Mouse (Mus musculus) olfactory bulb, adult 2 months (tissue): ENCODE measurements around the gene P3h4. TPM values are rescaled to one million over a fixed set of nuclear protein-coding genes. Genes with fewer than 3 reads are reported as not detected.

Source experiments
- H3K27ac ChIP-seq: fragments of 200-500 bp; 2 replicates; pipeline ENCODE4 v1.5.1; 2012; ENCODE audit warnings: low read depth, low read length; ENCODE audit not compliant: insufficient read depth
- H3K4me1 ChIP-seq: fragments of 200-500 bp; 2 replicates; pipeline ENCODE4 v1.6.1; 2012; ENCODE audit warnings: low read length; ENCODE audit not compliant: control insufficient read depth, insufficient read depth
- H3K4me3 ChIP-seq: fragments of 200-500 bp; 2 replicates; pipeline ENCODE4 v1.5.1; 2012; ENCODE audit warnings: mild to moderate bottlenecking, low read depth, low read length, moderate library complexity; ENCODE audit not compliant: insufficient read depth
- CTCF ChIP-seq: fragments of 200-500 bp; IDR thresholded peaks from 2 replicates; pipeline ENCODE4 v1.5.1; 2012; ENCODE audit warnings: low read depth, mild to moderate bottlenecking, low read length, moderate library complexity; ENCODE audit not compliant: insufficient read depth
- POLR2A ChIP-seq: fragments of 200-500 bp; IDR thresholded peaks from 2 replicates; pipeline ENCODE4 v1.6.1; 2012; ENCODE audit warnings: mild to moderate bottlenecking, low read depth, low read length, moderate library complexity; ENCODE audit not compliant: insufficient read depth
- WGBS: fragments of 180-500 bp; shearing (Covaris S2); methylation state at CpG from one replicate; pipeline ENCODE4 v1.1.7; 2018; 5-methylcytosine and 5-hydroxymethylcytosine counted together
- polyA plus RNA-seq: library from polyadenylated mRNA; stranded (reverse); fragments of >200 nt; gene quantifications from 2 replicates; pipeline ENCODE4 v1.2.4, GENCODE M21; 2012; ENCODE audit warnings: low replicate concordance; ENCODE audit not compliant: missing spikeins, insufficient read depth, insufficient read length

The P3h4 gene
- polyA plus RNA-seq: not detected in 2 replicates

DNA sequence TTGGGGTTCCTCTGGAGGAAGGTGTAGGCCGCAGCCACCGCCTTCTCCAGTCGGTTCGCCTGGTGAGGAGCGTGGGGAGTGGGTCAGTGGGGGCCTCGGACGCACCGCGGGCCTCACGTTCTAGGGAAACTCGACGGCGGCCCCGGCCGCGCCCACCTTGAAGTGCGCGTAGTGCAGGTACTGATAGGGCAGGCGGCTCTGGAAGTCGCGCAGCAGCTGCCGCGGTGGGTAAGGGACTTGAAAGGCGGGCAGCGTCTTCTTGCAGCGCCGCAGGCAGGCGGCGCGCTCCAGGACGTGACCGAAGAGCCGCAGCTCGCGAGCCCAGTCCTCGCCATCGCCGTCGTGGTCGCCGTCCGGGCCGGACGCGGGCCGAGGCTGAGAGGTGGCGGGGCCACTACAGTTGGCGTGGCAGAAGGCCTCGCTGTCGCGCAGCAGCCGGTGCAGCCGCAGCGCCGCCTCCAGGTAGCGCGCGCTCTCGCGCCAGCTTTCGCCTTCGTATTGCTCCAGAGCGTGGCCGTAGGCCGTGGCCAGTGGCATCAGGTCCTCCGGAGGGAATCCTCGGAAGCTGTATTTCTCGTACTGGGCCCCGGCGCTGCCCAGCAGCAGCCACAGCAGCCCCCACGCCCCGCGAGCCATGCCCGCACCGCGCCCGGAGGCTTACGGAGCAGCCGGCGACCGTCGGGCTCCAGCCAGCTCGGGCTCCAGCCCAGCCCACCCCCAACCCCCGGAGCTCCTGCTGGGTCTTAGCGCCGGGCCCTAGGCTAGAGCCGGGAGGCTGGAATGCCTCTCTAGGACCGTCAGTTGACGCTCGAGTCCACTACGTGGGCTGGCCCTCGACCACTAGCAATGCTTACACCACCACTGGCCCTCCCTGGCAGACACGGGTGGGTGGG lies at the start of gene P3h4:
P3h4 (minus strand) TSS at position 816 of the 893 bp plus-strand sequence.
- Histone ChIP-seq H3K4me1 (peaks cover 38% of the 10 kb centered on the region), H3K4me3 (peak within 1 kb of the TSS; percentile 75), H3K27ac (no peak within 1 kb of the TSS)
- WGBS: 2% methylated on average over 93 of the region's 93 CpGs
- peak; percentile 44; the same call in 1 of the 2 replicates for TF ChIP-seq CTCF
- TF ChIP-seq POLR2A: peak; percentile 58; the same call in 1 of the 2 replicates

DNA sequence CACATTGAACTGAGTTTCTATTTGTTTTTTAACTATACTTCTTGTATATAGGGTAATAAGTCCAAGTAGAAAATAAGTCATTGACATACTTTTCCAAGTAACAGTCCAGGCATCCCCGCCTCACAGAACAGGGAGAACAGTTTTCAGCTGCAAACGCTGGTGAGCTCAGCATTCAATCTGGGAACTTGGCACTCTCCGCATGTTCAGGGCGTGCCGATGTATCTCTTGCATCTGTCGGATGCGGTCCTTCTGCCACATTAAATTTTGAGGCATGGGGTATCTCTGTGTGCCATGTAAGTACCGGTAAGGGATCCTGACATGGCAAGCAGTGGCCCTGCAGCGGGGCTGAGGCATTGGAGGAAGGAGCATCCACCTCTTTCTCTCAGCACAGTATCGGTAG lies 48.1 kb upstream of the P3h4 start:
- H3K4me1 ChIP-seq: peaks cover 3% of the 10 kb centered on the region; the same call in 1 of the 2 replicates
- no peak overlapping the region for H3K4me3 ChIP-seq
- TF ChIP-seq CTCF: no peak
- TF ChIP-seq POLR2A: no peak
- 71% methylated on average over 10 of the region's 10 CpGs for WGBS
- H3K27ac ChIP-seq: no peak overlapping the region

DNA sequence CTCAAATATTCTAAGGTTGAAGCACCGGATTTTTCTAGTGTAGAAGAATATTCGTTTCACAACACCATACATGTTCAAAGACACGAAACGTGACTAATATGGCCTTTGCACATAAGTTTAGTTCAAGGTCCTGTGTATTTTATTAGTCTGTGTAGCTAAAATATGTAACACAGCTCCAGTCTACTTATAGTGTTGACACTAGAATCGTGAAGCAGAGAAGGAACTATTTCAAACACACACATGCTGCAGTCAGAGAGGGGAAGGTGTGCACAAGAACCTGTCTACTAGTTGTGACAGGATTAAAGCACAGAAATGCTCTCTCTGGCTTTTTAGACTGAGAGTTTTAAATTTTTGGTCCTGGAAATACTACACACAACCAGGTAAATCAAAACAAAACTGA lies 43.1 kb upstream of the P3h4 start:
- WGBS: 82% methylated on average over 5 of the region's 5 CpGs
- H3K4me3 ChIP-seq: no peak overlapping the region
- no peak for TF ChIP-seq POLR2A
- TF ChIP-seq CTCF: no peak
- no peak overlapping the region for H3K27ac ChIP-seq
- peaks cover 1% of the 10 kb centered on the region; the same call in 1 of the 2 replicates for H3K4me1 ChIP-seq

DNA sequence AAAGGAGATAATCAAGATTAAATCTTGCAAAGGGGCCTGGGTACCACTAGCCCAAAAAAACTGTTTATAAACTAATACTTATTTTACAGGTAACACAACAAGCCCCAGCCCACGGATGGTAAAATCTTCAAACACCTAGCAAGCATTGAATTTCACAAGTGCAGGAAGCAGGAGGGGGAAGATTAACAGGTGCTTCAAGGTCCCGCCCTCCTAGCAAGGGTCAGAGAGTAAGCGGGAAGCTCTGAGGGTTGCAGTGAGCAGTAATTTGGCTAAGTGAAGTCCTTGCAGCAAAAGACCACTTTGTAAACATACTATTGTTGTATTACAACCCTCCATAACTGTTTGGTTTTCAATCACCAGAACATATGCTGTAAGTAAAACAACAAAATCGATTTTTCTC lies 42.6 kb upstream of the P3h4 start:
- no peak for TF ChIP-seq POLR2A
- TF ChIP-seq CTCF: no peak

DNA sequence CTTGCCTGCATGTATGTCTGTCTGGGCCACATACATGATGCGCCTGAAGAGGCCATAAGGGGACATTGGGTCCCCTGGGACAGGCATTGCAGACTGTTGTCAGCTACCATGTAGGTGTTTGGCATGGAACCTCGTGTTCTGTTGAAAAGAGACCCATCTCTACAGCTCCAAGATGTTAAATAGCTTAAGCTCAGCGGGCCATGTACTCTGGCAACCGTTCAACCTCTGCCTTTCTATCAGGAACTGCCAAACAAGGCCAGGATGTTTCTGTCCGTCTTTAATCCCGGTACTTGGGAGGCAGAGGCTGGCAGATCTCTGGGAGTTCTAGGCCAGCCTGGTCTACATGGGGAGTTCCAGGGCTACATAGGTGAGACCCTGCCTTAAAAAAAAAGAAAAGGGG lies 28.0 kb upstream of the P3h4 start:
- Histone ChIP-seq H3K4me3 (no peak overlapping the region), H3K4me1 (peaks cover 5% of the 10 kb centered on the region), H3K27ac (no peak overlapping the region)
- TF ChIP-seq POLR2A (no peak), CTCF (no peak)
- 69% methylated on average over 6 of the region's 6 CpGs for WGBS

More for the DNA sequence above, 42.6 kb upstream of the P3h4 start:
- Histone ChIP-seq H3K4me1 (no peaks in the 10 kb centered on the region), H3K27ac (no peak overlapping the region), H3K4me3 (no peak overlapping the region)
- WGBS: 84% methylated on average over 4 of the region's 4 CpGs

DNA sequence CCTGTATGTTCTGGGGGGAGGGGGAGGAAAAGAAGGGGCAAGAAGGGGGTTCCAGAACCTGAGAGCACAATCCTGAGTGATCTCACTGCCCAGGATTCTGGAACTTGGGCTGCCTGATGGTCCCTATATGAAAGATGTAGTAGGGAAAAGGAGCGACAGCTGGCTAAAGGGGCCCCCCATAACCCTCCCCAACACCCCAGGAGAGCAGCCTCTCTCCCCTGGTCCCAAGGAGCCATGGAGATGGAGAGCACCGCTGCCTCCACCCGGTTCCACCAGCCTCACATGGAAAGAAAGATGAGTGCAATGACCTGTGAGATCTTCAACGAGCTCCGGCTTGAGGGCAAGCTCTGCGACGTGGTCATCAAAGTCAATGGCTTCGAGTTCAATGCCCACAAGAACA lies 27.2 kb upstream of the P3h4 start, which contains the start of the genes Nt5c3b and Klhl10:
Nt5c3b (minus strand) TSS at position 12 of the 400 bp plus-strand sequence.
Klhl10 (plus strand) TSS at position 121 of the 400 bp plus-strand sequence.
- 87% methylated on average over 8 of the region's 8 CpGs for WGBS
- peak within 1 kb of the TSS; percentile 56; the same call in 1 of the 2 replicates for H3K27ac ChIP-seq
- TF ChIP-seq POLR2A: no peak
- no peak for TF ChIP-seq CTCF
- H3K4me3 ChIP-seq: peak within 1 kb of the TSS; percentile 93
- H3K4me1 ChIP-seq: peaks cover 5% of the 10 kb centered on the region

DNA sequence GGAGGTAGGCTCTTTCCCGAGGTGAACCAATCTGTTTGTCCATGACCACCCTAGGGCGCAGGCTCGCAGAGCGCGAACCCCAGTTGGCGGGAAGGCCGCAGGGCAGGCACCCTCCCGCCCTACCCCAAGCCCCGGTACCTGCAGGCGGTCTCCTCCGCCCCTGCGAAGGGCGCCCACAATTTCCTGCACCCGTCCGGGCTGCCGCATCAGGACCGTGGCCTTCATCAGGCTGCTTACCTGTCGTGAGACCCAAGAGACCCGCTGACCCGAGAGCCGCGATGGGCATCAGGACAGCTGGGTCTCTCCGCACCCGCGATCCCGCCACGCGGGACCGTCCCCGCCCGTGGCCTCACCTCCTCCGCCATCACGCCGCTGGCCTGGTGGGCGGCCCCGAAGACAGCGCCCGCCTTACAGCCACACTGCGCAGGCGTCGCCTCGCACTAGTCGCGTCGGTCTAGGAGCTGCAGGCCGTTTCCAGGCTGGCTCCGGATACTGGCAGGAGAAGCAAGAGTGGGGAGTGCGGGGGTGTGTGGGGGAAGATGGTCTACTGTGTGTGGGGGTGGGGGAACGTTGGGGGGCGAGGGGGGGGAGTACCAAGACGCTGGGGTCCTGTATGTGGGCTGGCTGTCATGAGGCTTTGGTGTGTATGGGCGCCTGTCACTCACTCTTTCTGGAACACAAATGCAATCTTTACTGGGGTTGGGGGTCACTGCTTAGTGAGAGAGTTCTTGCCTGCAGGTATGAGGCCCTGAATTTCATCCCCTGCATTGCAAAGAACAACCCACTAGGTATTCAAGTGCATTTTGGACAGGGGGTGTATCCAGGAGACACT lies 26.3 kb upstream of the P3h4 start:
- H3K4me1 ChIP-seq: peaks cover 5% of the 10 kb centered on the region
- under 1% methylated on average over 52 of the region's 52 CpGs for WGBS
- H3K27ac ChIP-seq: peak overlapping the region; percentile 56; the same call in 1 of the 2 replicates
- TF ChIP-seq CTCF (no peak), POLR2A (peak; percentile 79)
- peak overlapping the region; percentile 93 for H3K4me3 ChIP-seq

DNA sequence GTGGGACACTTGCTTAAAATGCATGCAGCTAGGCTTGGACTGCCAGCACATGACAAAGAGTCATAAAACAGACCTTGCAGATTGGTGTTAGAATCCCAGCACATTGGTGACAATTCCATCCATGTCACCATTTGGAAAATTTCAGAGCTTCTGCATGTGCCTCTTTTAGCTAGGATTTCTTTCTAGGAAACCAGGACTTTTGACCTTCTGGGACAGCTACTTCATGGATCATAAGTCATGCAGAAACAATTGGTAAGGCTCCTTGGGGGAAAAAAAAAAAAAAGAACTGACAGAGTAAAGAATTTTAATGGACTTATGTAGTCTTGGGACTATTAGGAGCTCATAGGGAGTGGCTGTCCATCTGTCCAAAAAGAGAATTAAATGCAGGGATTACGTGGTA lies 23.3 kb upstream of the P3h4 start:
- 91% methylated on average over 1 of the region's 1 CpGs for WGBS

More for the DNA sequence above, 23.3 kb upstream of the P3h4 start:
- Histone ChIP-seq H3K4me3 (no peak overlapping the region), H3K4me1 (peaks cover 5% of the 10 kb centered on the region), H3K27ac (no peak overlapping the region)
- no peak for TF ChIP-seq POLR2A
- TF ChIP-seq CTCF: no peak
